Mouse (Mus musculus) heart, adult 2 months (tissue): ENCODE data around the gene Tmem130.

Experiments
- CTCF ChIP-seq: fragments of 200-600 bp; IDR thresholded peaks from 2 replicates; pipeline ENCODE4 v1.8.1; 2022; ENCODE audit warnings: antibody characterized with exemption, mild to moderate bottlenecking, moderate library complexity
- POLR2A ChIP-seq: fragments of 200-500 bp; IDR thresholded peaks from 2 replicates; pipeline ENCODE4 v1.6.1; 2011; ENCODE audit warnings: mild to moderate bottlenecking, low read depth, low read length, control low read depth; ENCODE audit not compliant: insufficient read depth

- no peak for TF ChIP-seq POLR2A
- TF ChIP-seq CTCF, result no peak
Observed at GRCm38 (mm10) chr5:144797116-144797515, 35.5 kb upstream of the Tmem130 start.
